Mouse (Mus musculus) ES-E14 (cell line): ENCODE results near the gene Spag9. TPM values are rescaled to one million over a fixed set of nuclear protein-coding genes. Genes with fewer than 3 reads are reported as not detected.

Experiments
- DNase-seq: peaks from one replicate; pipeline ENCODE4 v3.0.0-alpha.2; 2013; ENCODE audit warnings: low read depth, low spot score
- H3K27ac ChIP-seq: 2 replicates; pipeline ENCODE4 v1.5.1; 2012; ENCODE audit warnings: low read depth, mild to moderate bottlenecking, low read length, moderate library complexity, mixed read lengths; ENCODE audit not compliant: poor library complexity, insufficient read depth, severe bottlenecking
- H3K36me3 ChIP-seq: 2 replicates; pipeline ENCODE4 v1.6.1; 2012; ENCODE audit warnings: mild to moderate bottlenecking, low read length, moderate library complexity, mixed read lengths; ENCODE audit not compliant: control insufficient read depth, poor library complexity, insufficient read depth, severe bottlenecking
- H3K4me1 ChIP-seq, 2 experiments: fragments of 150-350 bp in 1 of 2; sonication (generic) in 1 of 2; 2 replicates each; pipeline ENCODE4 v1.6.1; 2012; ENCODE audit warnings: low read length in 2 of 2, mild to moderate bottlenecking in 1 of 2, mixed read lengths in 1 of 2; ENCODE audit not compliant: control insufficient read depth in 2 of 2, insufficient read depth in 2 of 2, poor library complexity in 1 of 2
- H3K4me3 ChIP-seq, 2 experiments: fragments of 150-350 bp in 1 of 2; sonication (generic) in 1 of 2; 2 replicates each; pipeline ENCODE4 v1.5.1; 2012; ENCODE audit warnings: low read length in 2 of 2, low read depth in 1 of 2, mild to moderate bottlenecking in 1 of 2, mixed read lengths in 1 of 2; ENCODE audit not compliant: insufficient read depth in 1 of 2, poor library complexity in 1 of 2, severe bottlenecking in 1 of 2
- H3K9ac ChIP-seq: 2 replicates; pipeline ENCODE4 v1.6.1; 2012; ENCODE audit warnings: low read depth, mild to moderate bottlenecking, low read length, mixed read lengths; ENCODE audit not compliant: poor library complexity, insufficient read depth, severe bottlenecking
- H3K9me3 ChIP-seq: fragments of 150-350 bp; sonication (generic); 2 replicates; pipeline ENCODE4 v1.6.1; 2012; ENCODE audit warnings: low read depth, mild to moderate bottlenecking, low read length; ENCODE audit not compliant: control insufficient read depth, insufficient read depth
- CHD2 ChIP-seq: IDR thresholded peaks from 2 replicates; pipeline ENCODE4 v1.6.1; 2014; ENCODE audit warnings: mild to moderate bottlenecking, low read depth, low read length, inconsistent platforms
- HCFC1 ChIP-seq: IDR thresholded peaks from 2 replicates; pipeline ENCODE4 v1.6.1; 2012; ENCODE audit warnings: low read length, inconsistent platforms, borderline replicate concordance; ENCODE audit not compliant: insufficient read depth
- MAFK ChIP-seq: IDR thresholded peaks from 2 replicates; pipeline ENCODE4 v1.6.1; 2014; ENCODE audit warnings: mild to moderate bottlenecking, low read depth, low read length, inconsistent platforms; ENCODE audit not compliant: insufficient read depth
- ZC3H11A ChIP-seq: IDR thresholded peaks from 2 replicates; pipeline ENCODE4 v1.6.1; 2012; ENCODE audit warnings: low read depth, mild to moderate bottlenecking, inconsistent platforms, low read length, borderline replicate concordance
- ZNF384 ChIP-seq: IDR thresholded peaks from 2 replicates; pipeline ENCODE4 v1.6.1; 2012; ENCODE audit warnings: low read depth, low read length, inconsistent platforms
- in situ Hi-C, 2 experiments: fragments of 600-800 bp; cut with MboI; formaldehyde crosslinking; loops; one replicate each; pipeline ENCODE4 v1.15.1; 2025; ENCODE audit warnings: low sequenced_read_pairs in 2 of 2, inconsistent platforms in 1 of 2; ENCODE audit not compliant: unreplicated experiment in 2 of 2
- total RNA-seq: library from RNA; depleted of rRNA; stranded (reverse); fragments of 300-350 nt; gene quantifications from 2 replicates; pipeline ENCODE4 v1.2.3, GENCODE M21; 2012; rRNA removed

Gene Spag9
- total RNA-seq, 1 experiment = 20.9 TPM

DNA sequence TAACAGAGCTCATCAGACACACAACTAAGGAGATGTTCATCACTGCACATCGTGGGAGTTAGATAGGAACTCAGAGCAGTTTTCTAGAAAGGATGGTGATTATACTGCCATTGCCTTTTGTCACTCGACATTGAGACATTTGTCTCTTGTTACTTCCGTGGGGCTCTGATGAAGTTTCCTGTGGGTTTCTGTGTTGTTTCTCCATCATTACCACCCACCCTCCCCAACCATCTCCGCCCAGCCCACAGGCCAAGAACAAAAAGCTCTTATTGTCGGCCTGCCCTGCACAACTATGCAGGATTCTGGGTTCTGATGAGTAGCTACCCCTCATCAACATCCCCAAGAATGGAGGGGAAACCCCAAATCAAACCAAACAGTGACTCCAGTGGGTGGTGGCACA lies 173.7 kb downstream of the Spag9 start:
- no peak overlapping the region for H3K4me3 ChIP-seq
- no peak overlapping the region for H3K9ac ChIP-seq
- in situ Hi-C loops = no loop called here
- no peaks in the 10 kb centered on the region for H3K36me3 ChIP-seq
- peaks cover 7 to 23% of the 10 kb centered on the region in 2 experiments; a peak in 3 of 4 replicates for H3K4me1 ChIP-seq
- H3K27ac ChIP-seq = no peak overlapping the region
- TF ChIP-seq HCFC1 (no peak), CHD2 (no peak), ZNF384 (no peak), ZC3H11A (no peak), MAFK (no peak)
- no peaks in the 10 kb centered on the region for H3K9me3 ChIP-seq
- no peak for DNase-seq

GRCm38 (mm10) chr11:94171691-94172090 lies 175.8 kb downstream of the Spag9 start:
- Histone ChIP-seq H3K27ac (no peak overlapping the region), H3K4me3 (no peak overlapping the region), H3K9ac (no peak overlapping the region), H3K36me3 (no peaks in the 10 kb centered on the region), H3K9me3 (no peaks in the 10 kb centered on the region), H3K4me1 (peaks cover 4 to 24% of the 10 kb centered on the region in 2 experiments; a peak in 3 of 4 replicates)
- no peak for DNase-seq
- in situ Hi-C loops = no loop called here
- no peak for TF ChIP-seq ZC3H11A

DNA sequence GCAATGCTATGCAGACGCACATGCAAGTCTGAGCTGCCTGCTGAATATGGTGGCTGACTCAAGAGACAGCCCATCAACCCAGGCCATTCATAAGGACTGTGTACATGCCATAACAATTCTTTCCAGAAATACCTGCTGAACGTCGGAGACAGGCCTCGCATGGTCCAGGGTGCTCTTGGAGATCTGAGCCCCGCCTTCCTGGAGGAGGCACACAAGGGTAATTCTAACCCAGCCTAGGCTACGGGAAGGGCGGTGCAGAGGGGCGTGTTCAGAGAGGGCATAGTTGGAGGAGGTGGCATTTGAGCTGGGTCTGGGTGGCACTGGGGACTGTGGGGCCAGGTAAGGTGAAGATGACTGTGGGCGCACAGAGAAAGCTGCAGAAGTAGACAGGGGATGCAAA lies 176.3 kb downstream of the Spag9 start:
- Histone ChIP-seq H3K36me3 (no peaks in the 10 kb centered on the region), H3K9me3 (no peaks in the 10 kb centered on the region), H3K27ac (no peak overlapping the region), H3K4me3 (no peak overlapping the region), H3K9ac (no peak overlapping the region), H3K4me1 (peaks cover 4 to 19% of the 10 kb centered on the region in 2 experiments; a peak in 3 of 4 replicates)
- TF ChIP-seq HCFC1 (no peak), MAFK (no peak), CHD2 (no peak), ZNF384 (no peak), ZC3H11A (no peak)
- no peak for DNase-seq
- in situ Hi-C loops = no loop called here

- no peaks in the 10 kb centered on the region for H3K9me3 ChIP-seq
- in situ Hi-C loops = no loop called here
- peaks cover 6 to 18% of the 10 kb centered on the region in 2 experiments for H3K4me1 ChIP-seq
- TF ChIP-seq CHD2 = no peak
- TF ChIP-seq ZNF384 = no peak
- TF ChIP-seq HCFC1 = no peak
- no peak for TF ChIP-seq MAFK
- no peak for TF ChIP-seq ZC3H11A
- H3K36me3 ChIP-seq = no peaks in the 10 kb centered on the region
- no peak overlapping the region for H3K4me3 ChIP-seq
- DNase-seq = no peak
- no peak overlapping the region for H3K27ac ChIP-seq
- H3K9ac ChIP-seq = no peak overlapping the region
Observed at GRCm38 (mm10) chr11:94173726-94174146, 177.8 kb downstream of the Spag9 start.

DNA sequence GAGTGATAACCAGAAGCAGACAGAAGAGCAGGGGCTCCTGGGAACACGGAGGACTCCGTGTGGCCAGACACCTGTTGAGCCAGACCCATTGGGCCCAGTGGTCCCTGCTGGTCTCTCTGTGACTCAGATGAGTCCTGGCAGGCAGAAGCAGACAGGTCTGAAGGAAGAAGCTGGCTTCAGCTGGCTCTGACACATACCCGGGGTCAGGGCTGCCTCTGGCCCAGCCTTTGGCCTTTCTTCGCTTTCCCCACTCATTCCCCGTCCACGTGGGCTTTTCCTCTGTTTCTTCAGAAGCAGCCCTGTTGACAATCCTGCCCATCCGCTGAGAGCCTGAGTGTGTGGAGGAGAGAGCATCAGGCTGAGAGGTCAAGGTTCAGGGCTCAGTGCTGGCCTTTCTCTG lies 179.4 kb downstream of the Spag9 start:
- peak overlapping the region; percentile 41 for H3K9ac ChIP-seq
- in situ Hi-C loops = no loop called here
- no peaks in the 10 kb centered on the region for H3K9me3 ChIP-seq
- H3K27ac ChIP-seq = no peak overlapping the region
- no peak for TF ChIP-seq ZNF384
- TF ChIP-seq MAFK = no peak
- no peak for TF ChIP-seq ZC3H11A
- TF ChIP-seq HCFC1 = no peak
- TF ChIP-seq CHD2 = no peak
- H3K36me3 ChIP-seq = no peaks in the 10 kb centered on the region
- peaks cover 18 to 20% of the 10 kb centered on the region in 2 experiments for H3K4me1 ChIP-seq
- no peak for DNase-seq
- H3K4me3 ChIP-seq = 0 out of 4 replicates have a peak overlapping the region, but pooled peaks of 1 of the 2 experiments have one; percentile 6

Other genes starting within 250 kb of the Spag9 start
- gene Utp18, start 110.3 kb upstream of the Spag9 start, total RNA-seq = 30.0 and 48.2 TPM in 2 replicates
- gene Mbtd1, start 110.2 kb upstream of the Spag9 start, total RNA-seq = 68.0 and 69.5 TPM in 2 replicates
- gene Nme2, start 39.8 kb upstream of the Spag9 start, total RNA-seq = 833 and 1,053 TPM in 2 replicates
- 342 and 419 TPM in 2 replicates for gene Gm20390, start 27.8 kb upstream of the Spag9 start, total RNA-seq
- gene Nme1, start 27.6 kb upstream of the Spag9 start, total RNA-seq = 141 and 163 TPM in 2 replicates
- gene Tob1, start 215.4 kb downstream of the Spag9 start, total RNA-seq = 10.8 and 11.3 TPM in 2 replicates
- 0.31 and 0.53 TPM in 2 replicates for gene Wfikkn2, start 249.9 kb downstream of the Spag9 start, total RNA-seq